Mouse (Mus musculus) brain, embryonic 18.5 days (tissue): ENCODE measurements around the gene E2f3.

Experiments used
- DNase-seq: peaks from one replicate; pipeline ENCODE4 v3.0.0-alpha.2; 2012; ENCODE audit warnings: low read depth, low spot score

Gene E2f3

GRCm38 (mm10) chr13:29979140-29979564 is 6.7 kb downstream of the E2f3 start:
- DNase-seq, result no peak

GRCm38 (mm10) chr13:29977358-29977757 is 8.5 kb downstream of the E2f3 start:
- no peak for DNase-seq

- DNase-seq, result no peak
Observed at GRCm38 (mm10) chr13:29974066-29974465, 11.8 kb downstream of the E2f3 start.

- DNase-seq, result no peak
Observed at GRCm38 (mm10) chr13:29973610-29974009, 12.3 kb downstream of the E2f3 start.

GRCm38 (mm10) chr13:29970333-29970732 is 15.5 kb downstream of the E2f3 start:
- no peak for DNase-seq

- DNase-seq, result no peak
Observed at GRCm38 (mm10) chr13:29968636-29969035, 17.2 kb downstream of the E2f3 start.

- DNase-seq, result no peak
Observed at GRCm38 (mm10) chr13:29967367-29967766, 18.5 kb downstream of the E2f3 start.

GRCm38 (mm10) chr13:29966966-29967365 is 18.9 kb downstream of the E2f3 start:
- DNase-seq, result no peak

- no peak for DNase-seq
Observed at GRCm38 (mm10) chr13:29964087-29964486, 21.8 kb downstream of the E2f3 start.

GRCm38 (mm10) chr13:29960416-29960815 is 25.4 kb downstream of the E2f3 start:
- no peak for DNase-seq

- DNase-seq, result no peak
Observed at GRCm38 (mm10) chr13:29957731-29958254, 28.1 kb downstream of the E2f3 start.

GRCm38 (mm10) chr13:29956821-29957421 is 28.9 kb downstream of the E2f3 start:
- DNase-seq, result no peak

GRCm38 (mm10) chr13:29955296-29955695 is 30.6 kb downstream of the E2f3 start:
- no peak for DNase-seq

GRCm38 (mm10) chr13:29954741-29955140 is 31.1 kb downstream of the E2f3 start:
- DNase-seq, result no peak

GRCm38 (mm10) chr13:29953417-29954045 is 32.3 kb downstream of the E2f3 start:
- no peak for DNase-seq

- DNase-seq, result no peak
Observed at GRCm38 (mm10) chr13:29946045-29946444, 39.8 kb downstream of the E2f3 start.

GRCm38 (mm10) chr13:29944915-29945570 is 40.8 kb downstream of the E2f3 start:
- no peak for DNase-seq

GRCm38 (mm10) chr13:29944493-29944892 is 41.4 kb downstream of the E2f3 start:
- DNase-seq, result no peak

GRCm38 (mm10) chr13:29943541-29944039 is 42.3 kb downstream of the E2f3 start:
- DNase-seq, result no peak

GRCm38 (mm10) chr13:29940071-29940470 is 45.8 kb downstream of the E2f3 start:
- no peak for DNase-seq

GRCm38 (mm10) chr13:29939399-29939798 is 46.5 kb downstream of the E2f3 start:
- DNase-seq, result no peak

GRCm38 (mm10) chr13:29938776-29939175 is 47.1 kb downstream of the E2f3 start:
- no peak for DNase-seq

- DNase-seq, result no peak
Observed at GRCm38 (mm10) chr13:29926168-29926567, 59.7 kb downstream of the E2f3 start.
